Mouse (Mus musculus) ovary, adult 2 months (tissue): ENCODE results near the gene Med27. TPM values are rescaled to one million over a fixed set of nuclear protein-coding genes. Genes with fewer than 3 reads are reported as not detected.

Experiments used
- polyA plus RNA-seq: library from polyadenylated mRNA; depleted of rRNA; stranded (reverse); fragments of >200 nt; gene quantifications from 2 replicates; pipeline ENCODE4 v1.2.3, GENCODE M21; 2012; rRNA removed

Gene Med27
- polyA plus RNA-seq, result 56.4 and 66.0 TPM in 2 replicates

GRCm38 (mm10) chr2:29346629-29347271 lies at the start of gene Med27:
Gene Med27 (plus strand): TSS chr2:29346819.

Other genes starting within 250 kb of the Med27 start
- 8.3 and 8.5 TPM in 2 replicates for gene Setx, start 222.6 kb upstream of the Med27 start, polyA plus RNA-seq
- gene Ntng2, start 93.8 kb upstream of the Med27 start, polyA plus RNA-seq, result 52.2 and 79.4 TPM in 2 replicates